Mouse (Mus musculus): ENCODE results near the gene Il4. TPM values are rescaled to one million over a fixed set of nuclear protein-coding genes. Genes with fewer than 3 reads are reported as not detected.
"Not testable (repeated sequence)": the region's sequence is repeated elsewhere in the genome, so short reads cannot be mapped to it uniquely, and the experiment has no call there.

Il4 gene
- polyA plus RNA-seq, 1 experiment from 2014 or later, result 0.35 TPM

DNA sequence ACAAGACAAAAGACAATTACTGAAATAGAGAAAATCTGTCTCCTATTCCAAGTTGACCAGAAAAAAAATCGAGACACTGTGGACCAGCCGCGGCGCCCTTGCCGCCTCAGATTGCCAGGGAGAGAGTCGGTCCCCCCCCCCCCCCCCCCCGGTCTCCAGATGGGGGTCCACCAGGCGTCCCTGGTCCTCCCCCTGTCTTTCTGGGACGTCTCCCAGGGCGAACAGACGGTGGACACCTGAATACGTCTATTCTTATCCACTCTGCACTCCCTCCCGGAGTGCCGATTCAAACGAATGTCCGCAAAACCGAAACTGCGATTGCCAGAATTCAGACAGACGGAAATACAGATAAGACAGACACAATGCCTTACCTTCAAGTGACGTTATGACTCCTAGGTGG lies 61.9 kb downstream of the Il4 start:
- H3K9ac ChIP-seq (ENCODE audit: low read depth, low read length); H3K9me3 ChIP-seq (ENCODE audit: control insufficient read depth, low read length); H3K27me3 ChIP-seq (replicated peaks; ENCODE audit: control insufficient read depth, insufficient read depth, low read length); H3K4me3 ChIP-seq (ENCODE audit: low read length); ATAC-seq; H3K27ac ChIP-seq (ENCODE audit: low read length); H3K4me2 ChIP-seq (ENCODE audit: low read depth, low read length); H3K36me3 ChIP-seq (ENCODE audit: control insufficient read depth, insufficient read depth, low read length); H3K4me1 ChIP-seq (ENCODE audit: control insufficient read depth, insufficient read depth, low read length): not testable (repeated sequence)
- 90% methylated on average over 12 of the region's 20 CpGs for WGBS

Other genes with a start within 250 kb of the Il4 start
- 17.8 and 52.6 TPM in 2 replicates for gene Leap2, start 195.5 kb downstream of the Il4 start, polyA plus RNA-seq (2015; fragmentation: Nextera tagmentation; extraction: Ambion mirVana)
- 1,029 and 1,034 TPM in 2 replicates for gene Uqcrq, start 187.8 kb downstream of the Il4 start, polyA plus RNA-seq (2015; fragmentation: Nextera tagmentation; extraction: Ambion mirVana)
- 0.99 and 1.4 TPM in 2 replicates for gene Gdf9, start 187.6 kb downstream of the Il4 start, polyA plus RNA-seq (2015; fragmentation: Nextera tagmentation; extraction: Ambion mirVana)
- 0.06 and 0.07 TPM in 2 replicates for gene Gm10447, start 161.6 kb downstream of the Il4 start, polyA plus RNA-seq (2015; fragmentation: Nextera tagmentation; extraction: Ambion mirVana)
- 1.3 and 1.4 TPM in 2 replicates for gene Shroom1, start 161.5 kb downstream of the Il4 start, polyA plus RNA-seq (2015; fragmentation: Nextera tagmentation; extraction: Ambion mirVana)
- not detected in 2 replicates for gene Gm9837, start 148.2 kb downstream of the Il4 start, polyA plus RNA-seq (2015; fragmentation: Nextera tagmentation; extraction: Ambion mirVana)
- not detected in 2 replicates for gene Gm9945, start 138.5 kb downstream of the Il4 start, polyA plus RNA-seq (2015; fragmentation: Nextera tagmentation; extraction: Ambion mirVana)
- 0.31 and 0.32 TPM in 2 replicates for gene Sowaha, start 138.4 kb downstream of the Il4 start, polyA plus RNA-seq (2015; fragmentation: Nextera tagmentation; extraction: Ambion mirVana)
- gene Sept8, start 99.4 kb downstream of the Il4 start, polyA plus RNA-seq (2015; fragmentation: Nextera tagmentation; extraction: Ambion mirVana), result 18.2 and 18.4 TPM in 2 replicates
- gene Kif3a, start 51.3 kb downstream of the Il4 start, polyA plus RNA-seq (2015; fragmentation: Nextera tagmentation; extraction: Ambion mirVana), result 35.0 and 42.3 TPM in 2 replicates
- not detected in 2 replicates for gene Il13, start 16.0 kb upstream of the Il4 start, polyA plus RNA-seq (2015; fragmentation: Nextera tagmentation; extraction: Ambion mirVana)
- 24.8 and 28.5 TPM in 2 replicates for gene Rad50, start 88.7 kb upstream of the Il4 start, polyA plus RNA-seq (2015; fragmentation: Nextera tagmentation; extraction: Ambion mirVana)
- not detected in 2 replicates for gene Il5, start 102.1 kb upstream of the Il4 start, polyA plus RNA-seq (2015; fragmentation: Nextera tagmentation; extraction: Ambion mirVana)
- gene Irf1, start 151.3 kb upstream of the Il4 start, polyA plus RNA-seq (2015; fragmentation: Nextera tagmentation; extraction: Ambion mirVana), result 52.9 and 58.7 TPM in 2 replicates
- gene Gm17334, start 154.5 kb upstream of the Il4 start, polyA plus RNA-seq (2015; fragmentation: Nextera tagmentation; extraction: Ambion mirVana), result 0.34 and 0.81 TPM in 2 replicates
- 1.7 and 2.4 TPM in 2 replicates for gene Gm12216, start 240.6 kb upstream of the Il4 start, polyA plus RNA-seq (2015; fragmentation: Nextera tagmentation; extraction: Ambion mirVana)